Mouse (Mus musculus): ENCODE results near the gene Tfeb. TPM values are rescaled to one million over a fixed set of nuclear protein-coding genes. Genes with fewer than 3 reads are reported as not detected.

Gene Tfeb
- polyA plus RNA-seq, 1 experiment from 2014 or later, result 3.0 TPM

- WGBS, result 88% methylated on average over 7 of the region's 7 CpGs
- no peak for ATAC-seq
- Histone ChIP-seq H3K9ac (ENCODE audit: low read depth, low read length) (no peak overlapping the region), H3K36me3 (ENCODE audit: control insufficient read depth, insufficient read depth, low read length) (no peaks in the 10 kb centered on the region), H3K4me1 (ENCODE audit: control insufficient read depth, insufficient read depth, low read length) (no peaks in the 10 kb centered on the region), H3K27ac (ENCODE audit: low read length) (no peak overlapping the region), H3K27me3 (ENCODE audit: control insufficient read depth, insufficient read depth, low read depth, low read length) (no peaks in the 10 kb centered on the region), H3K4me3 (ENCODE audit: low read depth, low read length) (no peak overlapping the region), H3K9me3 (replicated peaks; ENCODE audit: control insufficient read depth, low read length, poor library complexity, severe bottlenecking) (no peaks in the 10 kb centered on the region), H3K4me2 (ENCODE audit: low read length) (no peak overlapping the region)
These were observed 20.3 kb downstream of the Tfeb start for GRCm38 (mm10) chr17:47757056-47757610.

- ATAC-seq, result no peak; the same call in 1 of the 2 replicates
- peaks cover 2% of the 10 kb centered on the region; the same call in 1 of the 2 replicates for H3K4me1 ChIP-seq (ENCODE audit: control insufficient read depth, insufficient read depth, low read length)
- no peak overlapping the region for H3K4me2 ChIP-seq (ENCODE audit: low read length)
- no peak overlapping the region for H3K4me3 ChIP-seq (ENCODE audit: low read depth, low read length)
- H3K9ac ChIP-seq (ENCODE audit: low read depth, low read length), result no peak overlapping the region
- 78% methylated on average over 15 of the region's 15 CpGs for WGBS
- no peaks in the 10 kb centered on the region for H3K27me3 ChIP-seq (ENCODE audit: control insufficient read depth, insufficient read depth, low read depth, low read length)
- no peak overlapping the region for H3K27ac ChIP-seq (ENCODE audit: low read length)
- no peaks in the 10 kb centered on the region for H3K36me3 ChIP-seq (ENCODE audit: control insufficient read depth, insufficient read depth, low read length)
- no peaks in the 10 kb centered on the region for H3K9me3 ChIP-seq (replicated peaks; ENCODE audit: control insufficient read depth, low read length, poor library complexity, severe bottlenecking)
These were observed 23.0 kb downstream of the Tfeb start for GRCm38 (mm10) chr17:47759702-47760410.

DNA sequence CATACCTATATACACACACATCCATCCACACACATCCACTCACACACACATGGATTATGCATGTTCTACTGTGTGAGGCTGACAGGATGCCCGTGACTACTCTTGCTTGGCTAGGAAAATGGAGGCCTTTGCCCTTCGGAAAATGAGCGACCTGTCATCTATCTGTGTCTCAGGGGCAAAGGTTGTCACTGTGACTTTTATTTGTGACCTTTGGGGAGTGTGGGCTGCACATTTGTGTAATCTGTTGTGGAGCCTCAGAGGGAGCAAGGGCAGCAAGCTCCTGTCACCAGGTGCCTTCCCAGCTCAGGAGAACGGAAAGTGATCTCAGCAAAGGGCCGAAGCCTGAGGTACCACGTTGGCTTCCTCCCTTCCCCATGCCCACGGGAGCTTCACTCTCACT, 25.2 kb downstream of the Tfeb start:
- H3K27ac ChIP-seq (ENCODE audit: low read length), result no peak overlapping the region
- WGBS, result 86% methylated on average over 7 of the region's 7 CpGs

GRCm38 (mm10) chr17:47762518-47763340, 25.9 kb downstream of the Tfeb start:
- no peak overlapping the region for H3K4me3 ChIP-seq (ENCODE audit: low read depth, low read length)
- H3K4me1 ChIP-seq (ENCODE audit: control insufficient read depth, insufficient read depth, low read length), result peaks cover 2% of the 10 kb centered on the region; the same call in 1 of the 2 replicates
- no peak overlapping the region for H3K9ac ChIP-seq (ENCODE audit: low read depth, low read length)
- 67% methylated on average over 13 of the region's 13 CpGs for WGBS
- no peaks in the 10 kb centered on the region for H3K9me3 ChIP-seq (replicated peaks; ENCODE audit: control insufficient read depth, low read length, poor library complexity, severe bottlenecking)
- no peaks in the 10 kb centered on the region for H3K36me3 ChIP-seq (ENCODE audit: control insufficient read depth, insufficient read depth, low read length)
- ATAC-seq, result peak; percentile 92
- peak overlapping the region; percentile 62; the same call in 1 of the 2 replicates for H3K27ac ChIP-seq (ENCODE audit: low read length)
- no peaks in the 10 kb centered on the region for H3K27me3 ChIP-seq (ENCODE audit: control insufficient read depth, insufficient read depth, low read depth, low read length)
- no peak overlapping the region for H3K4me2 ChIP-seq (ENCODE audit: low read length)

More for the DNA sequence above, 25.2 kb downstream of the Tfeb start:
- no peak overlapping the region for H3K4me3 ChIP-seq (ENCODE audit: low read depth, low read length)
- no peaks in the 10 kb centered on the region for H3K27me3 ChIP-seq (ENCODE audit: control insufficient read depth, insufficient read depth, low read depth, low read length)
- no peaks in the 10 kb centered on the region for H3K9me3 ChIP-seq (replicated peaks; ENCODE audit: control insufficient read depth, low read length, poor library complexity, severe bottlenecking)
- H3K9ac ChIP-seq (ENCODE audit: low read depth, low read length), result no peak overlapping the region
- no peak for ATAC-seq
- no peak overlapping the region for H3K4me2 ChIP-seq (ENCODE audit: low read length)
- no peaks in the 10 kb centered on the region for H3K36me3 ChIP-seq (ENCODE audit: control insufficient read depth, insufficient read depth, low read length)
- peaks cover 2% of the 10 kb centered on the region; the same call in 1 of the 2 replicates for H3K4me1 ChIP-seq (ENCODE audit: control insufficient read depth, insufficient read depth, low read length)

DNA sequence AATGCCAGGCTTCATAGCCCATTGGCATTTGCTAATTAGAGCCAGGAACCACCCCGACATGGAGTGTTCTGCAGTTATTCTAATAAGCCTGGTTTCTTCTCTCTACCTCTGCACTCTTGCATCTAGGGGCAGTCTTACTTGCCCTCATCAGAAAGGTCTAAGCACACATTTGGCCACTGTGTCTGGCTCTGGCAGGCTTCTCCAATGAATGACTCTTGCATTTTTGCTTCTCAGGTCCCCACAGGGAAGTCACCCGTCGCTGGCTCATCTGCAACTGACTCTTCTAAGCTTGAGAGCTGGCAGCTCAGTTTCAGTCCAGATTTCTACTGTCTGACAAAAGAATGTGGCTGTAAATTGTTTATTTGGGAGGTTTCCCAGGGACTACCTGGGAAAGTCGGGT, 29.2 kb downstream of the Tfeb start:
- H3K36me3 ChIP-seq (ENCODE audit: control insufficient read depth, insufficient read depth, low read length), result no peaks in the 10 kb centered on the region
- H3K9ac ChIP-seq (ENCODE audit: low read depth, low read length), result no peak overlapping the region
- no peaks in the 10 kb centered on the region for H3K9me3 ChIP-seq (replicated peaks; ENCODE audit: control insufficient read depth, low read length, poor library complexity, severe bottlenecking)
- ATAC-seq, result no peak
- no peak overlapping the region for H3K4me2 ChIP-seq (ENCODE audit: low read length)
- no peaks in the 10 kb centered on the region for H3K27me3 ChIP-seq (ENCODE audit: control insufficient read depth, insufficient read depth, low read depth, low read length)
- H3K4me1 ChIP-seq (ENCODE audit: control insufficient read depth, insufficient read depth, low read length), result peaks cover 2% of the 10 kb centered on the region; the same call in 1 of the 2 replicates
- H3K27ac ChIP-seq (ENCODE audit: low read length), result no peak overlapping the region
- 83% methylated on average over 4 of the region's 4 CpGs for whole genome bisulfite sequencing
- no peak overlapping the region for H3K4me3 ChIP-seq (ENCODE audit: low read depth, low read length)

- no peak overlapping the region for H3K4me2 ChIP-seq (ENCODE audit: low read length)
- 90% methylated on average over 6 of the region's 6 CpGs for WGBS
- no peaks in the 10 kb centered on the region for H3K36me3 ChIP-seq (ENCODE audit: control insufficient read depth, insufficient read depth, low read length)
- no peak overlapping the region for H3K27ac ChIP-seq (ENCODE audit: low read length)
- H3K9ac ChIP-seq (ENCODE audit: low read depth, low read length), result no peak overlapping the region
- H3K9me3 ChIP-seq (replicated peaks; ENCODE audit: control insufficient read depth, low read length, poor library complexity, severe bottlenecking), result no peaks in the 10 kb centered on the region
- ATAC-seq, result no peak
- peaks cover 2% of the 10 kb centered on the region; the same call in 1 of the 2 replicates for H3K4me1 ChIP-seq (ENCODE audit: control insufficient read depth, insufficient read depth, low read length)
- H3K4me3 ChIP-seq (ENCODE audit: low read depth, low read length), result no peak overlapping the region
- H3K27me3 ChIP-seq (ENCODE audit: control insufficient read depth, insufficient read depth, low read depth, low read length), result no peaks in the 10 kb centered on the region
These were observed 29.7 kb downstream of the Tfeb start for GRCm38 (mm10) chr17:47766407-47767043.

DNA sequence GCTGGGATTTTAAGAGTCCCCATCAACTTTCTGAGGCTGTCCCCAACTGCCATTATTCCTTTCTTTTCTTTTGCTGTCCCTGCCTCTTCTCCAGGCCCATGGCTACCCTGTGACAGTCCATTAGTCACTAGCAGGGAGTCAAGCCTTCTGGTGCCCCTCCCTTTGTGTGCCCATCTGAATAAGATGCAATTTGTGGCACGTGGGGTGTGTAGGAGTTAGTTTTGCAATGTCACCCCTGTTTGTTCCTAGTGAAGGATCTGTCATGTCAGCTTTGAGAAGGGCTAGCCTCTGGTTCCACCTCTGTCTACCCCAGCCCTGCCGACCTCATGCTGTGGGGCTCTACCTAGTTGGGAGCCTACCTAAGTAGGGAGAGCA, 30.2 kb downstream of the Tfeb start:
- 80% methylated on average over 2 of the region's 2 CpGs for WGBS

GRCm38 (mm10) chr17:47767456-47768141, 30.8 kb downstream of the Tfeb start:
- H3K27ac ChIP-seq (ENCODE audit: low read length), result no peak overlapping the region
- 59% methylated on average over 14 of the region's 17 CpGs for WGBS
- no peaks in the 10 kb centered on the region for H3K36me3 ChIP-seq (ENCODE audit: control insufficient read depth, insufficient read depth, low read length)
- peaks cover 3% of the 10 kb centered on the region; the same call in 1 of the 2 replicates for H3K9me3 ChIP-seq (replicated peaks; ENCODE audit: control insufficient read depth, low read length, poor library complexity, severe bottlenecking)
- no peak overlapping the region for H3K4me3 ChIP-seq (ENCODE audit: low read depth, low read length)
- H3K4me1 ChIP-seq (ENCODE audit: control insufficient read depth, insufficient read depth, low read length), result no peaks in the 10 kb centered on the region
- H3K4me2 ChIP-seq (ENCODE audit: low read length), result no peak overlapping the region
- no peak for ATAC-seq
- H3K9ac ChIP-seq (ENCODE audit: low read depth, low read length), result no peak overlapping the region
- no peaks in the 10 kb centered on the region for H3K27me3 ChIP-seq (ENCODE audit: control insufficient read depth, insufficient read depth, low read depth, low read length)

More for the DNA sequence above, 30.2 kb downstream of the Tfeb start:
- no peak overlapping the region for H3K4me2 ChIP-seq (ENCODE audit: low read length)
- no peaks in the 10 kb centered on the region for H3K9me3 ChIP-seq (replicated peaks; ENCODE audit: control insufficient read depth, low read length, poor library complexity, severe bottlenecking)
- no peaks in the 10 kb centered on the region for H3K27me3 ChIP-seq (ENCODE audit: control insufficient read depth, insufficient read depth, low read depth, low read length)
- H3K27ac ChIP-seq (ENCODE audit: low read length), result no peak overlapping the region
- H3K4me3 ChIP-seq (ENCODE audit: low read depth, low read length), result no peak overlapping the region
- no peak overlapping the region for H3K9ac ChIP-seq (ENCODE audit: low read depth, low read length)
- H3K4me1 ChIP-seq (ENCODE audit: control insufficient read depth, insufficient read depth, low read length), result peaks cover 2% of the 10 kb centered on the region; the same call in 1 of the 2 replicates
- no peaks in the 10 kb centered on the region for H3K36me3 ChIP-seq (ENCODE audit: control insufficient read depth, insufficient read depth, low read length)
- ATAC-seq, result no peak
